8 mouse cellular contexts compared by ENCODE assay signal in genomic region chr6:89236892-89237646, GRCm38 (mm10).
DNase-seq lines count a peak whose midpoint lies in the region; ATAC-seq lines count a peak whose summit lies in the region.

No protein-coding gene starts in this region.

- ATAC-seq in midbrain, embryonic 11.5 days (ENCODE audit: low FRiP score), result no peak

- H3K4me3 ChIP-seq in midbrain, embryonic 10.5 days, result no peak overlapping the region
- H3K4me3 ChIP-seq in midbrain, embryonic 11.5 days (ENCODE audit: low read depth, low read length), result no peak overlapping the region
- no peak overlapping the region for H3K4me3 ChIP-seq in limb, embryonic 10.5 days

- 85% methylated on average over 10 of the region's 10 CpGs for WGBS in midbrain, embryonic 10.5 days
- 82% methylated on average over 10 of the region's 10 CpGs for WGBS in midbrain, embryonic 11.5 days
- WGBS in limb, embryonic 10.5 days, result 84% methylated on average over 10 of the region's 10 CpGs

- DNase-seq in midbrain, embryonic 10.5 days (ENCODE audit: low spot score), result no peak
- no peak for DNase-seq in midbrain, embryonic 11.5 days (ENCODE audit: low spot score, missing footprints)
- peak; percentile 88 for DNase-seq in cerebellum, adult 8-10 months
- peak; percentile 60 for DNase-seq in left cerebral cortex, adult 11 months (ENCODE audit: low spot score)
- DNase-seq in right cerebral cortex, postnatal 25 days, result peak; percentile 51
- DNase-seq in natural killer cell, adult 2 months (ENCODE audit: low spot score in 2 of 2), result no peak
- no peak for DNase-seq in limb, embryonic 10.5 days (ENCODE audit: low spot score)
- no peak for DNase-seq in B cell, adult 2 months

- peak overlapping the region; percentile 77 for H3K27ac ChIP-seq in midbrain, embryonic 10.5 days (replicated peaks)
- no peak overlapping the region for H3K27ac ChIP-seq in midbrain, embryonic 11.5 days (ENCODE audit: low read depth, low read length)
- no peak overlapping the region for H3K27ac ChIP-seq in limb, embryonic 10.5 days

- H3K36me3 ChIP-seq in midbrain, embryonic 10.5 days, result no peaks in the 10 kb centered on the region
- H3K36me3 ChIP-seq in midbrain, embryonic 11.5 days (ENCODE audit: control insufficient read depth, insufficient read depth, low read length), result no peaks in the 10 kb centered on the region
- H3K36me3 ChIP-seq in limb, embryonic 10.5 days, result no peaks in the 10 kb centered on the region

- H3K9me3 ChIP-seq in midbrain, embryonic 10.5 days (replicated peaks), result no peaks in the 10 kb centered on the region
- H3K9me3 ChIP-seq in midbrain, embryonic 11.5 days (ENCODE audit: control insufficient read depth, low read length), result no peaks in the 10 kb centered on the region
- H3K9me3 ChIP-seq in limb, embryonic 10.5 days (replicated peaks), result no peaks in the 10 kb centered on the region

- no peak overlapping the region for H3K4me2 ChIP-seq in midbrain, embryonic 11.5 days

- no peak overlapping the region for H3K9ac ChIP-seq in midbrain, embryonic 11.5 days (ENCODE audit: low read length)

- peaks cover 62% of the 10 kb centered on the region for H3K4me1 ChIP-seq in midbrain, embryonic 10.5 days
- peaks cover 28% of the 10 kb centered on the region for H3K4me1 ChIP-seq in midbrain, embryonic 11.5 days (ENCODE audit: control insufficient read depth, insufficient read depth, low read length)
- peaks cover 24% of the 10 kb centered on the region for H3K4me1 ChIP-seq in limb, embryonic 10.5 days

- H3K27me3 ChIP-seq in midbrain, embryonic 10.5 days (ENCODE audit: low read depth, poor library complexity, severe bottlenecking), result peaks cover 37% of the 10 kb centered on the region
- H3K27me3 ChIP-seq in midbrain, embryonic 11.5 days (ENCODE audit: control insufficient read depth, insufficient read depth, low read length), result peaks cover 2% of the 10 kb centered on the region
- peaks cover 40% of the 10 kb centered on the region for H3K27me3 ChIP-seq in limb, embryonic 10.5 days (ENCODE audit: low read depth, poor library complexity, severe bottlenecking)

Comparison
In these comparisons a context has a peak if more than half of its experiments do, and no peak if none do; other contexts are left out.
1. DNase-seq: peak in cerebellum, adult 8-10 months (single experiment), left cerebral cortex, adult 11 months (single experiment) and right cerebral cortex, postnatal 25 days (single experiment); none in midbrain, embryonic 10.5 days (single experiment), midbrain, embryonic 11.5 days (single experiment), natural killer cell, adult 2 months (0 of 2), limb, embryonic 10.5 days (single experiment) and B cell, adult 2 months (0 of 2).